Mouse (Mus musculus) right cerebral cortex, adult 18-20 months (tissue): Measurements from ENCODE around the gene Plcb2.
A peak's percentile ranks its signal among the peaks of the same experiment; 100 is the strongest.

Source experiments
- DNase-seq: peaks from one replicate; pipeline ENCODE4 v3.0.0; 2022; ENCODE audit warnings: mixed read lengths

Gene Plcb2

GRCm38 (mm10) chr2:118709655-118710221 is 18.5 kb downstream of the Plcb2 start:
- no peak for DNase-seq

- no peak for DNase-seq
These were observed 19.8 kb downstream of the Plcb2 start for GRCm38 (mm10) chr2:118708472-118708871.

GRCm38 (mm10) chr2:118706436-118706835 is 21.8 kb downstream of the Plcb2 start:
- DNase-seq, result peak; percentile 60

GRCm38 (mm10) chr2:118703913-118704730 is 24.1 kb downstream of the Plcb2 start, which contains the start of gene Ankrd63:
Ankrd63 (minus strand) TSS chr2:118703963.
- peak; percentile 73 for DNase-seq

- no peak for DNase-seq
These were observed 25.1 kb downstream of the Plcb2 start for GRCm38 (mm10) chr2:118702883-118703761.

- DNase-seq, result no peak
These were observed 26.0 kb downstream of the Plcb2 start for GRCm38 (mm10) chr2:118701971-118702882.

- DNase-seq, result no peak
These were observed 27.1 kb downstream of the Plcb2 start for GRCm38 (mm10) chr2:118701161-118701560.

- peak; percentile 66 for DNase-seq
These were observed 27.8 kb downstream of the Plcb2 start for GRCm38 (mm10) chr2:118700179-118701062.

- DNase-seq, result no peak
These were observed 30.3 kb downstream of the Plcb2 start for GRCm38 (mm10) chr2:118697955-118698354.

- no peak for DNase-seq
These were observed 30.8 kb downstream of the Plcb2 start for GRCm38 (mm10) chr2:118697311-118697877.

- DNase-seq, result no peak
These were observed 31.6 kb downstream of the Plcb2 start for GRCm38 (mm10) chr2:118696451-118697308.

- DNase-seq, result no peak
These were observed 32.5 kb downstream of the Plcb2 start for GRCm38 (mm10) chr2:118695677-118696232.

GRCm38 (mm10) chr2:118693370-118693966 is 34.8 kb downstream of the Plcb2 start:
- no peak for DNase-seq

- no peak for DNase-seq
These were observed 38.4 kb downstream of the Plcb2 start for GRCm38 (mm10) chr2:118689875-118690274.

- no peak for DNase-seq
These were observed 40.4 kb downstream of the Plcb2 start for GRCm38 (mm10) chr2:118687791-118688190.

GRCm38 (mm10) chr2:118686693-118687092 is 41.5 kb downstream of the Plcb2 start:
- no peak for DNase-seq

GRCm38 (mm10) chr2:118685088-118685487 is 43.1 kb downstream of the Plcb2 start:
- no peak for DNase-seq

- no peak for DNase-seq
These were observed 45.5 kb downstream of the Plcb2 start for GRCm38 (mm10) chr2:118682544-118683260.
